Mouse (Mus musculus) brain, embryonic 14.5 days (tissue): Measurements from ENCODE around the gene Lrpprc. TPM values are rescaled to one million over a fixed set of nuclear protein-coding genes. Genes with fewer than 3 reads are reported as not detected.

ENCODE experiments used
- DNase-seq: peaks from one replicate; pipeline ENCODE4 v3.0.0-alpha.2; 2011; ENCODE audit warnings: low read depth
- CTCF ChIP-seq: fragments of 200-500 bp; IDR thresholded peaks from 2 replicates; pipeline ENCODE4 v1.5.1; 2012; ENCODE audit warnings: inconsistent platforms, mild to moderate bottlenecking, moderate library complexity, borderline replicate concordance; ENCODE audit not compliant: insufficient read depth, insufficient read length; ENCODE audit errors: extremely low read depth
- POLR2A ChIP-seq: fragments of 200-500 bp; IDR thresholded peaks from 2 replicates; pipeline ENCODE4 v1.6.1; 2012; ENCODE audit warnings: mild to moderate bottlenecking, inconsistent platforms, borderline replicate concordance; ENCODE audit not compliant: poor library complexity, insufficient read depth, insufficient read length, severe bottlenecking; ENCODE audit errors: extremely low read depth
- polyA plus RNA-seq: library from polyadenylated mRNA; depleted of rRNA; stranded (reverse); fragments of >200 nt; gene quantifications from 2 replicates; pipeline ENCODE4 v1.2.3, GENCODE M21; 2012

Lrpprc gene
- polyA plus RNA-seq, 1 experiment: 27.3 TPM

DNA sequence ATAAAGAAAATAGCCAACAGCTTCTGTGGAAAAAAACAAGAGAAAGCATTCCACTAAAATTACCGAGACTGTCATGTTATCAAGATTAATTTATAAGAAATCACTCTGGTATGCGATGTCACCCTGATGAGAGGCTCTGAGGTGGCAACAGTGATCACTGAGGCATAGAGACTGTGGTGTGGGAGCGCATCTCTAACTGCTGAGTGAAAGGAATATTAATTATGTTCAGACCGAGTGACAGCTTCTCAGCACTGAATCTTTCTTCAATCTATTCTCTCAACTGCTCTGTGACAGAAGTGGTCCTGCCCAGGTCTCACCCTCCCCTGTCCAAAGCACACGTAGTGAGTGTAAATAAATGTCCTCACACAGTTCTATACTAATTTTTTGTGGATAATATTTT is 37.1 kb downstream of the Lrpprc start:
- DNase-seq: peak; percentile 49
- TF ChIP-seq CTCF (no peak), POLR2A (no peak)

- DNase-seq: no peak
- TF ChIP-seq POLR2A (no peak), CTCF (no peak)
These were observed 38.3 kb downstream of the Lrpprc start for GRCm38 (mm10) chr17:84752286-84752685.

DNA sequence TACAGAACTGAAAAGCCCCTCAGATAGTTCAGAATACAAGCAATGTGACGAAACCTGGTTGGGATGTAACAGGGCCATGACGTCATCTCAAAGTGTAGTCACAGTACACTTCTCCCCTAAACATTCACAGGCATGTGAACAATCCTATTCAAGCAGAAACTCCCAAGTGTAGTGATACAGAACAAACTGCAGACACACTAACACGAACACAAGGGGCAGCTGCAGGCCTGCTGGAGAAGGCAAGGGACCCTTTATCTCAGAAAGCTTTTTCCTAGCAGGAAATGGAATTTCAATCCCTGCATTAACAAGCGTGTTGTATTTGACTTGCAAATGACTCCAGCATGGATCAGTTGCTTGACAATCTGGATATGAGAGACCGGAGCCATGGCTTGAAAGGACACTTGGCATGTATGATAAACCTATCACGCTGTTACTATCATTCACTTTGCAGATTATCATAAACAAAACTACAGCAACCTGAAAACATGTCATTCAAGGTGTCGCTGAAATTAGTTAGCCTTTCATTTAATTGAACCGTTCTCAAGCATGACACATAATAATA is 38.9 kb downstream of the Lrpprc start:
- TF ChIP-seq POLR2A (no peak), CTCF (no peak)
- DNase-seq: peak; percentile 84

- TF ChIP-seq POLR2A: no peak
- no peak for TF ChIP-seq CTCF
- peak; percentile 75 for DNase-seq
These were observed 40.5 kb downstream of the Lrpprc start for GRCm38 (mm10) chr17:84750130-84750529.

DNA sequence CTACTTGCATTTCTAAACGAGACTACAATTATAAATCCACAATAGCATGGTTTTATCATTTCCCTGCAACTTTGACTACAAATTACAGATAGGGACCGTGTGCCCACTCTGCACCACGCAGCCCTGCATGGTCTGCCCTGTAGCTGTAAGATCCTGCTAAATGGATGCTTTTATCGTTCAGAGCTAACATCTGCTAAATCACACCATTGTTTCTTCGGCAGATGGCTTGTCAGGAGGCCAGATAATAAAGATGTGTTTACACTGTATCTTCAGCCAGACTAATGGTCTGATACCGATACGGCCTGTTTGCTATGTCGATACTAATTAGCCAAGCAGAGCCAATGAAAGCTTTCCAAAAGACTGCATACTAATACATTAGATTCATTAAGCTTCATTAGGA is 41.3 kb downstream of the Lrpprc start:
- TF ChIP-seq CTCF (no peak), POLR2A (no peak)
- DNase-seq: peak; percentile 92

DNA sequence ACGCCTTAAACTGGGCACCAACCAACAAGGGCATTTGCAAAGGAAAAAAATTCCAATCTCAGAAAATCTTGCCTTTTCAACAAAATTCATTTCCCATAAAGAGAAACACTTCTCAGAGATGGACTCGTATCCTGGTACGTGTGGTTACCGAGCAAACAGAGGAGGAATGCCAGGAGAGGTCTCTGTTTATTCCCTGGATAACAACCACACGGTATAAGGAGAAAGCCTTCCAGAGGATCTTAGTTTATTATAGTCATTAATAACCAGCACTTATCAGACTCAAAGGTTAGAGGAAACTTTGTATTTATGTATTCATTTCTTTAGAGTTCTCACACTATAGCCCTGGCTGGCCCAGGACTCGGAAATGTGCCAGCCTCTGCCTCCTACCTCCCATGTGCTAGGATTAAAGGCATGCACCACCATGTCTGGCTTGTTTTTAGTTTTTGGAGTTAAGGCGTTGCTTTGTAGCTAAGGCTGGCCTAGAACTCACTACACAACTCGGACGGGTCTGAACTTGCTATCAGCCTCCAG is 42.4 kb downstream of the Lrpprc start:
- TF ChIP-seq POLR2A (no peak), CTCF (no peak)
- DNase-seq: no peak

DNA sequence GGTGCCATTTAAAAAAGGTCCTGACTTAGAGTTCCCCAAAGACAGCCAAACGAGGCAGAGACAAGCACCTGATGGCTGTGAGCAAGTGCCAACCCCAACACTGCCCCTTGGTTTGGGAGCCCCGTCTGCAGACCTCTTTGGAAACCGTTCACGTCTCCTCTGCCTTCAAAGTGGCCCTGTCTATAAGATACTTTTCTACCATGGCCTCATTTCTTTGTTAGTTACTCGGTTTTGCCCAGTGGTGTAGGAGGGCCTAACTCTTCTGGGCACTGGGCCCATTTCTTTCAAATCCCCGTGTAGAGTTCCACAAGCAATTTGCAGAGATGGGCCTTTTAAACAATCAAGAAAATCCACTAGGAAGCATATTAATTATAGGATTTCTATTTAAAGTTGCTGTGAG is 43.4 kb downstream of the Lrpprc start:
- peak; percentile 87 for DNase-seq
- TF ChIP-seq POLR2A (no peak), CTCF (no peak)

- DNase-seq: peak; percentile 70
- TF ChIP-seq POLR2A (no peak), CTCF (no peak)
These were observed 45.6 kb downstream of the Lrpprc start for GRCm38 (mm10) chr17:84745001-84745400.

GRCm38 (mm10) chr17:84744256-84744655 is 46.3 kb downstream of the Lrpprc start:
- no peak for DNase-seq
- no peak for TF ChIP-seq POLR2A
- TF ChIP-seq CTCF: no peak

DNA sequence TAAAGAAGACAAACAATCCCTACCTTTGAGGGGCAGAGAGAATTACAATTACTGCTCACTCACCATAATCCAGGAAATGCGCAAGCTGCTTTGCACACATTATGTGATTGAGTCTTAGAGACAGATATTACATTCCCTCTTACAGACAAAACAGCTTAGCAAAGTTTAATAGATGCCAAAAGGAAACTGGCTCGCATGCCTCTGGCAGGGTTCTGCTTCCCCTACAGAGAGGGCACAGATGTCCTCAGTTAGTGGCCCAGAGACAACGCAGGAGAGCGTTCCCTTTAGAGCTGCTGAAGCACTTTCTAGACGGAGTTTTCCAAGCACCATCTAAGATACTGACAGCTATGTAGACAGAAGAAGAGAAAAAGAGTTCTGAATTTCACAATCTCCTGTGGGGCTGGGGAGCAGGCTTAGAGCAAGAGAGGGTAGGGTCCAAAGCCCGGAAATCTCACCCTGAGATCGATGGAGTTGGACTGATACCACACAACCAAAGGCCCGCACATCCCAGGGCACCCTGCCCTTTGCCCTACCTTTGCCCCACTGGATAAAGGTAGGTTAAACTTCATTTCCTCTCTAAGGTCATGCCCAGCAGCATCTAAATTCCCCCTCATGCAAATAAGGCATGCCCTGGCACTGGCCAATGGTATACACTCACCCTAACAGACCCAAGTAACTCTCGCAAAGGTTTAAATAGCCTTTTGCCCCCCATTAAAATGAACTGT is 52.4 kb downstream of the Lrpprc start:
- no peak for TF ChIP-seq CTCF
- no peak for TF ChIP-seq POLR2A
- no peak for DNase-seq

GRCm38 (mm10) chr17:84736719-84737118 is 53.9 kb downstream of the Lrpprc start:
- no peak for TF ChIP-seq POLR2A
- TF ChIP-seq CTCF: no peak
- DNase-seq: no peak

- TF ChIP-seq CTCF (no peak), POLR2A (no peak)
- DNase-seq: no peak
These were observed 58.0 kb downstream of the Lrpprc start for GRCm38 (mm10) chr17:84732612-84733011.
